Mouse (Mus musculus) testis, adult 2 months (tissue): ENCODE results near the gene Tedc1. TPM values are rescaled to one million over a fixed set of nuclear protein-coding genes. Genes with fewer than 3 reads are reported as not detected.

Experiments
- H3K27ac ChIP-seq: fragments of 200-500 bp; 2 replicates; pipeline ENCODE4 v1.5.1; 2012; ENCODE audit warnings: low read depth, low read length; ENCODE audit not compliant: control insufficient read depth, insufficient read depth
- H3K27me3 ChIP-seq: fragments of 200-500 bp; 2 replicates; pipeline ENCODE4 v1.6.1; 2012; ENCODE audit warnings: mild to moderate bottlenecking, low read length, moderate library complexity; ENCODE audit not compliant: control insufficient read depth, insufficient read depth
- H3K36me3 ChIP-seq: fragments of 200-500 bp; 2 replicates; pipeline ENCODE4 v1.6.1; 2012; ENCODE audit warnings: mild to moderate bottlenecking, low read length; ENCODE audit not compliant: control insufficient read depth, insufficient read depth
- H3K4me1 ChIP-seq: fragments of 200-500 bp; 2 replicates; pipeline ENCODE4 v1.6.1; 2012; ENCODE audit warnings: low read length; ENCODE audit not compliant: control insufficient read depth, insufficient read depth
- H3K4me3 ChIP-seq: fragments of 200-500 bp; 2 replicates; pipeline ENCODE4 v1.5.1; 2012; ENCODE audit warnings: low read depth, mild to moderate bottlenecking, low read length, moderate library complexity, mixed read lengths; ENCODE audit not compliant: control insufficient read depth
- CTCF ChIP-seq: fragments of 200-500 bp; IDR thresholded peaks from 2 replicates; pipeline ENCODE4 v1.5.1; 2012; ENCODE audit warnings: low read depth, mild to moderate bottlenecking, inconsistent platforms, low read length, moderate library complexity; ENCODE audit not compliant: control insufficient read depth, insufficient read depth, insufficient replicate concordance
- POLR2A ChIP-seq: fragments of 200-500 bp; IDR thresholded peaks from 2 replicates; pipeline ENCODE4 v1.6.1; 2012; ENCODE audit warnings: low read depth, mild to moderate bottlenecking, inconsistent platforms, low read length, moderate library complexity; ENCODE audit not compliant: control insufficient read depth
- polyA plus RNA-seq: library from polyadenylated mRNA; depleted of rRNA; stranded (reverse); fragments of >200 nt; gene quantifications from 2 replicates; pipeline ENCODE4 v1.2.3, GENCODE M21; 2012

Tedc1 gene
- polyA plus RNA-seq, 1 experiment = 46.9 TPM

- Histone ChIP-seq H3K36me3 (peaks cover 2% of the 10 kb centered on the region; the same call in 1 of the 2 replicates), H3K27me3 (no peaks in the 10 kb centered on the region), H3K27ac (no peak overlapping the region), H3K4me3 (no peak overlapping the region), H3K4me1 (peaks cover 11% of the 10 kb centered on the region)
- no peak for TF ChIP-seq CTCF
- peak; percentile 44; the same call in 1 of the 2 replicates for TF ChIP-seq POLR2A
These were observed 20.8 kb upstream of the Tedc1 start for GRCm38 (mm10) chr12:113135401-113135800.

DNA sequence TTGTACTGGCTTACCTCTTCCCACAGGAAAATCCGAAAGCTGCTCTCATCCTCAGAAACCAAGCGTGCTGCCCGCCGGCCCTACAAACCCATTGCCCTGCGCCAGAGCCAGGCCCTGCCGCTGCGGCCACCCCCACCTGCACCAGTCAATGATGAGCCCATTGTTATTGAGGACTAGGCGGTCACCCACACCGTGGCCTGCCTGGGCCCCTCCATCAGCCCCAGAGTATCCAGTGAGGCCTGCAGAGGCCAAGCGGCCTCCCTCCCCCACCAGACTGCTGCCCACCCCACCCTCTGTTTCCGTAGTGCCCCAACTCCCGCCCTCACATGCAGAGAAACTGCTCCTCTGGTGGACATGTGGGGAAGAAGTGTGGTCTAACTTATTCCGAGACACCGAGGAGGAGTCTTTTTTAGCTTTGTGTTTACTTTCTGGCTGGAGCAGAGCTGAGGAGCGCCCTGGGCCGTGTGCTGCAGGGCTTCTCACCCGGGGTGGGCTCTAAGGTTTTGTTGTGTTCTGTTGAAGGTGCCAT lies 19.7 kb upstream of the Tedc1 start:
- H3K27me3 ChIP-seq = no peaks in the 10 kb centered on the region
- H3K36me3 ChIP-seq = peaks cover 2% of the 10 kb centered on the region; the same call in 1 of the 2 replicates
- H3K4me1 ChIP-seq = peaks cover 18% of the 10 kb centered on the region
- H3K27ac ChIP-seq = no peak overlapping the region
- TF ChIP-seq POLR2A (no peak), CTCF (no peak)
- no peak overlapping the region for H3K4me3 ChIP-seq

DNA sequence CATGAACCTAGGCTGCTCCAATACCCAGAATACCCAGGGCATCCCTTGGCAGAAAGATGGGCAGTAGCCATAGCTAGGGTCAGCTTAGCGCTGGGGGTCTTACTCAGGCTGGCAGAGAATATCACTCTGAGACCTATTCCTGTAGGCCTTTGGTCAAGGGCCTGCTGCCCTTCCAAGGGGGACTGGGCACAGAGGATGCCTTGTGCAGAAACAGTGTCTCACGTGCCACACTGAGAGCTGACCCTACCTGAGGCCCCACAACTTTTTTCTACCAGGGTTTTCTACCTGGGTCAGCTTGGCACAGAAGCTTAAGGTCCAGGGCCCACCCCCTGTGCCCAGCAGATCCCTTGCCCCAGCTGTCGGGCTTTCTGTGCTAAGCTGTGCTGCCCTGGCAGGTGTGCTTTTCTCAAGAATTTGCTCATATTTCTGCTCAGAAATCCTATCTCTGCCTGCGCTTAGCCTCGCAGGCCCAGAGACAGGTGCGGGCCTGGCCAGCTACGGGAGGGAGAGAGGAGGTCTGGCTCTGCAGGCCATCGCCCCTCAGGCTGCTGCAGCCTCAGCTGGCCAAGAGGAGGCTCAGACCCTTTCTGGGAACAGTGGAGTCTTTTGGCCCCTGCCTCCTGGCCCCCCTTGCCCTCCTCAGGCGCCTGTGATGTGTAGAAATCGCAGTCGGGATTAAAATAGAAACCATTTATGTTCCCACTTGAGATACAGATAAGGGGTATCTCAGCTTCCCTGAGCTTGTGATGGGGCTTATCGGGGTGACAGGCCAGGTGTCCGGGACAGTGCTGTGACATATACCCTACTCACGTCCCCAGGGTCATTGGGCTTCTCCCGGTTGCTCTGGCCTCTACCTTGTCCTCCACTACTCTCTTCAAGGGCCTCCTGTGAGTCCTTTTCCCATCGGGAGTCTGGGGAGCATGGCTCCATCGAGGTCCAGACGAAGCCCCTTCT lies 18.7 kb upstream of the Tedc1 start:
- H3K4me1 ChIP-seq = peaks cover 18% of the 10 kb centered on the region
- H3K36me3 ChIP-seq = peaks cover 2% of the 10 kb centered on the region; the same call in 1 of the 2 replicates
- no peaks in the 10 kb centered on the region for H3K27me3 ChIP-seq
- H3K4me3 ChIP-seq = peak overlapping the region; percentile 95
- H3K27ac ChIP-seq = no peak overlapping the region
- TF ChIP-seq CTCF = no peak
- TF ChIP-seq POLR2A = no peak

- no peak for TF ChIP-seq POLR2A
- TF ChIP-seq CTCF = no peak
- Histone ChIP-seq H3K27me3 (no peaks in the 10 kb centered on the region), H3K4me1 (peaks cover 21% of the 10 kb centered on the region), H3K4me3 (peak overlapping the region; percentile 95), H3K36me3 (peaks cover 2% of the 10 kb centered on the region; the same call in 1 of the 2 replicates), H3K27ac (peak overlapping the region; percentile 27; the same call in 1 of the 2 replicates)
These were observed 17.9 kb upstream of the Tedc1 start for GRCm38 (mm10) chr12:113138291-113138690.

- peak; percentile 37; the same call in 1 of the 2 replicates for TF ChIP-seq POLR2A
- TF ChIP-seq CTCF = no peak
- no peaks in the 10 kb centered on the region for H3K27me3 ChIP-seq
- peaks cover 21% of the 10 kb centered on the region for H3K4me1 ChIP-seq
- H3K4me3 ChIP-seq = peak overlapping the region; percentile 95
- no peaks in the 10 kb centered on the region for H3K36me3 ChIP-seq
- peak overlapping the region; percentile 74 for H3K27ac ChIP-seq
These were observed 17.0 kb upstream of the Tedc1 start for GRCm38 (mm10) chr12:113138901-113139864.

DNA sequence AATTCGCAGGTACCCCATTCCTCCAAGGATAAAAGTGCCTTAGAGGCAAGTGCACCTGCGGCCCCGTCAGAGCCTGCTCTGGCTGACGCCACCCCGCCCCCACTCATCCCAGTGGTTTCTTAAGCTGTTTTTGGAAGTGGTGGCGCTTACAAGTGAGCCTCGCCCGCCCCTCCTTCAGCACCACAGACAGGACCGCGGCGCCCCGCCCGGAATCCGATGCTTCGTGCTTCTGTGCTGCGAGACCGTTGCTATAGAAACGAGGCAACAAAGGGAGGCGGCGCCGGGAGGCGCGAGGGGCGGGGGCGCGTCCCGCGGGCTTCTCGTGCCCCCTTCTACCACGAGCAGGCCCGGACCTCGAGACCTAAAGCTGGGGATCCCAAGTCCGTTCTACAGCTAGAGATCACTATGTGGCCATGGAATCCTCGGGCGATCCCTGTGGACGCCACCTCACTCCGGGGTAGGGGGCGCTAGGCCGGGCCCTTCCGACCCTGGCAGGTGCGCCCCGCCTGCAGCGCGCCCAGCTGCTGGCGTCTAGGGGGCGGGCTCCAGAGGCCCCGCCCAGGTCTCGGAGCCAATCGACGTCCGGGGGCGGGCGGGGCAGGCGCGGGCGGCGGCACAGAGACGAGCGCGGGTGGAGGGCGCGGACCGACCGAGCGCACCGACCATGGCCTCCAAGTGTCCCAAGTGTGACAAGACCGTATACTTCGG lies 16.2 kb upstream of the Tedc1 start, which contains the start of gene Crip2:
Gene Crip2, plus strand, starts transcription at position 329 of the 708 bp plus-strand sequence.
- Histone ChIP-seq H3K36me3 (no peaks in the 10 kb centered on the region), H3K4me1 (peaks cover 21% of the 10 kb centered on the region), H3K4me3 (peak within 1 kb of the TSS; percentile 95), H3K27ac (peak within 1 kb of the TSS; percentile 77), H3K27me3 (no peaks in the 10 kb centered on the region)
- TF ChIP-seq POLR2A (peak; percentile 49; the same call in 1 of the 2 replicates), CTCF (no peak)
